Mouse (Mus musculus) forebrain, embryonic 15.5 days (tissue): ENCODE data around the gene Dnajc6. TPM values are rescaled to one million over a fixed set of nuclear protein-coding genes. Genes with fewer than 3 reads are reported as not detected.

Source experiments
- ATAC-seq: fragments of 200-750 bp; cut with Nextera tagmentation; replicated peaks from 2 replicates; pipeline ENCODE4 v1.8.0; 2017; ENCODE audit warnings: mild to moderate bottlenecking, moderate TSS enrichment, moderate library complexity
- H3K27ac ChIP-seq: fragments of 300-500 bp; sonication (generic); replicated peaks from 2 replicates; pipeline ENCODE4 v1.5.1; 2015; ENCODE audit warnings: mild to moderate bottlenecking, inconsistent platforms
- H3K27me3 ChIP-seq: fragments of 300-500 bp; sonication (generic); 2 replicates; pipeline ENCODE4 v1.6.1; 2015; ENCODE audit warnings: inconsistent platforms
- H3K36me3 ChIP-seq: fragments of 300-500 bp; sonication (generic); 2 replicates; pipeline ENCODE4 v1.6.1; 2015; ENCODE audit warnings: mild to moderate bottlenecking, inconsistent platforms
- H3K4me1 ChIP-seq: fragments of 300-500 bp; sonication (generic); 2 replicates; pipeline ENCODE4 v1.6.1; 2015; ENCODE audit warnings: inconsistent platforms
- H3K4me2 ChIP-seq: fragments of 300-500 bp; sonication (generic); replicated peaks from 2 replicates; pipeline ENCODE4 v1.6.1; 2015; ENCODE audit warnings: mild to moderate bottlenecking, inconsistent platforms
- H3K4me3 ChIP-seq: fragments of 300-500 bp; sonication (generic); 2 replicates; pipeline ENCODE4 v1.5.1; 2015; ENCODE audit warnings: mild to moderate bottlenecking, inconsistent platforms
- H3K9ac ChIP-seq: fragments of 300-500 bp; sonication (generic); replicated peaks from 2 replicates; pipeline ENCODE4 v1.6.1; 2015; ENCODE audit warnings: mild to moderate bottlenecking, inconsistent platforms
- H3K9me3 ChIP-seq: fragments of 300-500 bp; sonication (generic); 2 replicates; pipeline ENCODE4 v1.6.1; 2016; ENCODE audit warnings: inconsistent platforms
- WGBS: fragments of 180-500 bp; shearing (Covaris S2); methylation state at CpG from one replicate; pipeline ENCODE4 v1.1.7; 2015; ENCODE audit warnings: mixed read lengths; 5-methylcytosine and 5-hydroxymethylcytosine counted together
- polyA plus RNA-seq: library from polyadenylated mRNA; unstranded; fragments of >200 nt; fragmentation: Nextera tagmentation; extraction: Ambion mirVana; gene quantifications from 2 replicates; pipeline ENCODE4 v1.2.1, GENCODE M21; 2015

Gene Dnajc6
- polyA plus RNA-seq, 1 experiment from 2014 or later = 26.2 TPM

- H3K9ac ChIP-seq = peak overlapping the region; percentile 56
- no peak overlapping the region for H3K27ac ChIP-seq
- ATAC-seq = no peak
- H3K9me3 ChIP-seq = no peaks in the 10 kb centered on the region
- H3K36me3 ChIP-seq = no peaks in the 10 kb centered on the region
- peak overlapping the region; percentile 54 for H3K4me3 ChIP-seq
- H3K4me2 ChIP-seq = peak overlapping the region; percentile 98
- H3K27me3 ChIP-seq = no peaks in the 10 kb centered on the region
- peaks cover 15% of the 10 kb centered on the region for H3K4me1 ChIP-seq
- WGBS = 3% methylated on average over 10 of the region's 10 CpGs
Measured at GRCm38 (mm10) chr4:101508431-101508830, 12.0 kb downstream of the Dnajc6 start.

- ATAC-seq = peak; percentile 67
- Histone ChIP-seq H3K9me3 (no peaks in the 10 kb centered on the region), H3K27ac (no peak overlapping the region), H3K27me3 (no peaks in the 10 kb centered on the region), H3K9ac (peak overlapping the region; percentile 56), H3K4me3 (peak overlapping the region; percentile 54), H3K36me3 (no peaks in the 10 kb centered on the region), H3K4me2 (peak overlapping the region; percentile 98), H3K4me1 (peaks cover 15% of the 10 kb centered on the region)
- WGBS = 3% methylated on average over 30 of the region's 30 CpGs
Measured at GRCm38 (mm10) chr4:101508851-101509577, 12.6 kb downstream of the Dnajc6 start.

- no peak overlapping the region for H3K4me2 ChIP-seq
- H3K27me3 ChIP-seq = no peaks in the 10 kb centered on the region
- no peaks in the 10 kb centered on the region for H3K36me3 ChIP-seq
- 83% methylated on average over 8 of the region's 8 CpGs for WGBS
- H3K4me3 ChIP-seq = no peak overlapping the region
- H3K9ac ChIP-seq = no peak overlapping the region
- no peaks in the 10 kb centered on the region for H3K9me3 ChIP-seq
- ATAC-seq = no peak
- peaks cover 15% of the 10 kb centered on the region for H3K4me1 ChIP-seq
- no peak overlapping the region for H3K27ac ChIP-seq
Measured at GRCm38 (mm10) chr4:101510111-101510903, 13.9 kb downstream of the Dnajc6 start.

- Histone ChIP-seq H3K9me3 (no peaks in the 10 kb centered on the region), H3K9ac (no peak overlapping the region), H3K27ac (no peak overlapping the region), H3K27me3 (no peaks in the 10 kb centered on the region), H3K4me3 (no peak overlapping the region), H3K36me3 (no peaks in the 10 kb centered on the region), H3K4me1 (peaks cover 15% of the 10 kb centered on the region), H3K4me2 (no peak overlapping the region)
- no peak for ATAC-seq
- WGBS = 74% methylated on average over 5 of the region's 5 CpGs
Measured at GRCm38 (mm10) chr4:101510904-101511210, 14.4 kb downstream of the Dnajc6 start.

- Histone ChIP-seq H3K4me2 (no peak overlapping the region), H3K27me3 (no peaks in the 10 kb centered on the region), H3K4me1 (peaks cover 15% of the 10 kb centered on the region), H3K9me3 (no peaks in the 10 kb centered on the region), H3K27ac (no peak overlapping the region), H3K9ac (no peak overlapping the region), H3K36me3 (no peaks in the 10 kb centered on the region), H3K4me3 (no peak overlapping the region)
- WGBS = 94% methylated on average over 5 of the region's 5 CpGs
- ATAC-seq = no peak
Measured at GRCm38 (mm10) chr4:101511768-101512521, 15.5 kb downstream of the Dnajc6 start.

- 95% methylated on average over 3 of the region's 3 CpGs for WGBS
- H3K4me2 ChIP-seq = no peak overlapping the region
- no peaks in the 10 kb centered on the region for H3K27me3 ChIP-seq
- no peak overlapping the region for H3K27ac ChIP-seq
- H3K36me3 ChIP-seq = no peaks in the 10 kb centered on the region
- H3K4me3 ChIP-seq = no peak overlapping the region
- no peaks in the 10 kb centered on the region for H3K9me3 ChIP-seq
- H3K4me1 ChIP-seq = peaks cover 15% of the 10 kb centered on the region
- H3K9ac ChIP-seq = no peak overlapping the region
- no peak for ATAC-seq
Measured at GRCm38 (mm10) chr4:101513251-101513650, 16.8 kb downstream of the Dnajc6 start.

GRCm38 (mm10) chr4:101515853-101516252, 19.4 kb downstream of the Dnajc6 start:
- no peaks in the 10 kb centered on the region for H3K36me3 ChIP-seq
- H3K4me1 ChIP-seq = no peaks in the 10 kb centered on the region
- WGBS = 95% methylated on average over 14 of the region's 14 CpGs
- ATAC-seq = no peak
- H3K4me2 ChIP-seq = no peak overlapping the region
- no peak overlapping the region for H3K4me3 ChIP-seq
- no peaks in the 10 kb centered on the region for H3K9me3 ChIP-seq
- H3K27me3 ChIP-seq = no peaks in the 10 kb centered on the region
- no peak overlapping the region for H3K9ac ChIP-seq
- H3K27ac ChIP-seq = no peak overlapping the region

- Histone ChIP-seq H3K9me3 (no peaks in the 10 kb centered on the region), H3K27ac (no peak overlapping the region), H3K4me2 (no peak overlapping the region), H3K27me3 (no peaks in the 10 kb centered on the region), H3K4me3 (no peak overlapping the region), H3K36me3 (no peaks in the 10 kb centered on the region), H3K9ac (no peak overlapping the region), H3K4me1 (no peaks in the 10 kb centered on the region)
- WGBS = 84% methylated on average over 17 of the region's 17 CpGs
- ATAC-seq = no peak
Measured at GRCm38 (mm10) chr4:101516434-101517168, 20.2 kb downstream of the Dnajc6 start.

GRCm38 (mm10) chr4:101531901-101532300, 35.5 kb downstream of the Dnajc6 start:
- Histone ChIP-seq H3K4me1 (no peaks in the 10 kb centered on the region), H3K27ac (no peak overlapping the region), H3K36me3 (no peaks in the 10 kb centered on the region), H3K4me3 (no peak overlapping the region), H3K9ac (no peak overlapping the region), H3K9me3 (0 out of 2 replicates have a peak, but pooled peaks cover 3% of the 10 kb centered on the region), H3K27me3 (no peaks in the 10 kb centered on the region), H3K4me2 (no peak overlapping the region)
- 79% methylated on average over 4 of the region's 4 CpGs for WGBS
- ATAC-seq = no peak

GRCm38 (mm10) chr4:101540516-101540915, 44.1 kb downstream of the Dnajc6 start:
- Histone ChIP-seq H3K4me3 (no peak overlapping the region), H3K36me3 (no peaks in the 10 kb centered on the region), H3K9ac (no peak overlapping the region), H3K27me3 (no peaks in the 10 kb centered on the region), H3K4me2 (no peak overlapping the region), H3K27ac (no peak overlapping the region), H3K4me1 (no peaks in the 10 kb centered on the region), H3K9me3 (no peaks in the 10 kb centered on the region)
- 77% methylated on average over 4 of the region's 4 CpGs for WGBS
- ATAC-seq = no peak

GRCm38 (mm10) chr4:101549958-101550591, 53.6 kb downstream of the Dnajc6 start:
- Histone ChIP-seq H3K4me1 (peaks cover 26% of the 10 kb centered on the region), H3K4me3 (peak overlapping the region; percentile 74), H3K27me3 (no peaks in the 10 kb centered on the region), H3K27ac (peak overlapping the region; percentile 95), H3K9me3 (no peaks in the 10 kb centered on the region), H3K36me3 (no peaks in the 10 kb centered on the region), H3K4me2 (peak overlapping the region; percentile 74), H3K9ac (peak overlapping the region; percentile 82)
- WGBS = 1% methylated on average over 33 of the region's 33 CpGs
- ATAC-seq = peak; percentile 81
